In genomic region chr11:20103949-20104348, GRCm38 (mm10) we compare ENCODE assay signal across 23 mouse cellular contexts. TPM values are rescaled to one million over a fixed set of nuclear protein-coding genes. Genes with fewer than 3 reads are reported as not detected.
DNase-seq lines count a peak whose midpoint lies in the region; ATAC-seq and TF ChIP-seq lines count a peak whose summit lies in the region.
"Had no signal": no experiment of that assay in that cellular context is flagged by ENCODE, and none has a peak within 500 bp of the region (broad histone marks: within the 10 kb centered on the region; RNA-seq: fewer than 3 reads in every experiment).

No protein-coding gene starts in this region.

- intact Hi-C loops in left cerebral cortex, adult 2 months (cut with DNase I), result no loop called here

- 93% methylated on average over 2 of the region's 2 CpGs for WGBS in intestine, embryonic 15.5 days
- WGBS in intestine, embryonic 16.5 days, result 94% methylated on average over 2 of the region's 2 CpGs
- WGBS in liver, postnatal 0 days (ENCODE audit: insufficient replicate concordance), result 85% methylated on average over 2 of the region's 2 CpGs

- H3K4me1 ChIP-seq in intestine, embryonic 15.5 days (replicated peaks), result no peaks in the 10 kb centered on the region
- H3K4me1 ChIP-seq in intestine, embryonic 16.5 days (ENCODE audit: control insufficient read depth, insufficient read depth, low read length), result no peaks in the 10 kb centered on the region
- peaks cover 56% of the 10 kb centered on the region for H3K4me1 ChIP-seq in megakaryocyte, embryonic 14.5 days
- peaks cover 23% of the 10 kb centered on the region for H3K4me1 ChIP-seq in liver, postnatal 0 days (ENCODE audit: insufficient read depth)
- H3K4me1 ChIP-seq: embryonic facial prominence, embryonic 15.5 days; forebrain, embryonic 12.5 days; hindbrain, embryonic 12.5 days had no signal

- peak; percentile 25; the same call in 1 of the 2 replicates for ATAC-seq in intestine, embryonic 15.5 days
- ATAC-seq in intestine, embryonic 16.5 days, result no peak
- no peak for ATAC-seq in megakaryocyte, adult 5-6 weeks (ENCODE audit: poor library complexity, severe bottlenecking)
- peak; percentile 55; the same call in 1 of the 2 replicates for ATAC-seq in liver, postnatal 0 days
- ATAC-seq: forebrain, embryonic 16.5 days; hindbrain, embryonic 16.5 days; Patski had no signal

- TF ChIP-seq EP300 in liver, postnatal 0 days (IDR thresholded peaks at IDR 0.05; ENCODE audit: low read depth), result no peak

- H3K4me3 ChIP-seq in intestine, embryonic 15.5 days (replicated peaks), result no peak overlapping the region
- no peak overlapping the region for H3K4me3 ChIP-seq in intestine, embryonic 16.5 days (ENCODE audit: low read length)
- H3K4me3 ChIP-seq in megakaryocyte, embryonic 14.5 days (replicated peaks), result peak overlapping the region; percentile 73
- no peak overlapping the region for H3K4me3 ChIP-seq in liver, postnatal 0 days (ENCODE audit: low read depth, low read length)
- no peak overlapping the region for H3K4me3 ChIP-seq in left cerebral cortex, adult 2 months
- H3K4me3 ChIP-seq: embryonic facial prominence, embryonic 15.5 days; forebrain, embryonic 12.5 days; heart, adult 2 months; heart, embryonic 13.5 days; hindbrain, embryonic 12.5 days had no signal

- TF ChIP-seq CTCF in liver, postnatal 0 days (IDR thresholded peaks at IDR 0.05; ENCODE audit: low read depth), result no peak
- TF ChIP-seq CTCF in left cerebral cortex, adult 2 months (IDR thresholded peaks at IDR 0.05), result no peak

- H3K27me3 ChIP-seq in intestine, embryonic 15.5 days (replicated peaks), result no peaks in the 10 kb centered on the region
- no peaks in the 10 kb centered on the region for H3K27me3 ChIP-seq in intestine, embryonic 16.5 days (replicated peaks; ENCODE audit: control insufficient read depth, insufficient read depth, low read length)
- no peaks in the 10 kb centered on the region for H3K27me3 ChIP-seq in megakaryocyte, embryonic 14.5 days (replicated peaks)
- H3K27me3 ChIP-seq in liver, postnatal 0 days (ENCODE audit: insufficient read depth, low read length), result no peaks in the 10 kb centered on the region
- H3K27me3 ChIP-seq: embryonic facial prominence, embryonic 15.5 days; forebrain, embryonic 12.5 days; heart, embryonic 13.5 days; hindbrain, embryonic 12.5 days; Patski had no signal

- H3K9ac ChIP-seq in intestine, embryonic 15.5 days, result no peak overlapping the region
- no peak overlapping the region for H3K9ac ChIP-seq in intestine, embryonic 16.5 days (ENCODE audit: low read depth, low read length)
- H3K9ac ChIP-seq in liver, postnatal 0 days (replicated peaks), result no peak overlapping the region
- H3K9ac ChIP-seq: embryonic facial prominence, embryonic 15.5 days; forebrain, embryonic 12.5 days; heart, embryonic 13.5 days; hindbrain, embryonic 12.5 days had no signal

- no peak overlapping the region for H3K4me2 ChIP-seq in intestine, embryonic 15.5 days (replicated peaks)
- H3K4me2 ChIP-seq in intestine, embryonic 16.5 days (ENCODE audit: low read depth, low read length), result no peak overlapping the region
- no peak overlapping the region for H3K4me2 ChIP-seq in liver, postnatal 0 days (ENCODE audit: low read depth, low read length)
- H3K4me2 ChIP-seq: embryonic facial prominence, embryonic 15.5 days; forebrain, embryonic 12.5 days; heart, embryonic 13.5 days; hindbrain, embryonic 12.5 days had no signal

- H3K27ac ChIP-seq in intestine, embryonic 15.5 days, result no peak overlapping the region
- no peak overlapping the region for H3K27ac ChIP-seq in intestine, embryonic 16.5 days (ENCODE audit: low read length)
- H3K27ac ChIP-seq in liver, postnatal 0 days (ENCODE audit: low read depth), result peak overlapping the region; percentile 36; the same call in 1 of the 2 replicates
- H3K27ac ChIP-seq in left cerebral cortex, adult 2 months, result no peak overlapping the region
- H3K27ac ChIP-seq: embryonic facial prominence, embryonic 15.5 days; forebrain, embryonic 12.5 days; heart, adult 2 months; heart, embryonic 13.5 days; hindbrain, embryonic 12.5 days had no signal

- H3K9me3 ChIP-seq in intestine, embryonic 15.5 days, result no peaks in the 10 kb centered on the region
- H3K9me3 ChIP-seq in intestine, embryonic 16.5 days (ENCODE audit: control insufficient read depth, low read length), result no peaks in the 10 kb centered on the region
- H3K9me3 ChIP-seq in megakaryocyte, embryonic 14.5 days, result no peaks in the 10 kb centered on the region
- H3K9me3 ChIP-seq in liver, postnatal 0 days (ENCODE audit: low read length), result no peaks in the 10 kb centered on the region
- H3K9me3 ChIP-seq: embryonic facial prominence, embryonic 15.5 days; forebrain, embryonic 12.5 days; heart, embryonic 13.5 days; hindbrain, embryonic 12.5 days had no signal

- no peak for DNase-seq in liver, postnatal 0 days
- DNase-seq in left cerebral cortex, adult 2 months (ENCODE audit: extremely low spot score in 1 of 2, low spot score in 2 of 2), result no peak
- no peak for DNase-seq in embryo, embryonic 10 days (ENCODE audit: low spot score)
- no peak for DNase-seq in left cerebral cortex, adult 9 months (ENCODE audit: low spot score in 2 of 2)
- DNase-seq: adrenal gland, adult 2 months; adrenal gland, postnatal 25 days; cerebellum, adult 2 months; cerebellum, postnatal 10 days; embryo, embryonic 11 days; gastrocnemius, postnatal 14 days; heart, adult 2 months; heart, postnatal 4 days had no signal

- H3K36me3 ChIP-seq in intestine, embryonic 15.5 days, result no peaks in the 10 kb centered on the region
- H3K36me3 ChIP-seq in intestine, embryonic 16.5 days (ENCODE audit: control insufficient read depth, insufficient read depth, low read length), result no peaks in the 10 kb centered on the region
- peaks cover 53% of the 10 kb centered on the region for H3K36me3 ChIP-seq in megakaryocyte, embryonic 14.5 days (replicated peaks; ENCODE audit: low read length)
- peaks cover 16% of the 10 kb centered on the region for H3K36me3 ChIP-seq in liver, postnatal 0 days (replicated peaks; ENCODE audit: insufficient read depth, low read length)
- H3K36me3 ChIP-seq: forebrain, embryonic 12.5 days had no signal

RNA-seq across cellular contexts. Expression of gene Actr2, which starts 8.8 kb away (rescaled TPM):
- 114 and 135 TPM in 2 replicates for polyA plus RNA-seq in intestine, embryonic 15.5 days (2015; fragmentation: Nextera tagmentation; extraction: Ambion mirVana)
- 113 and 120 TPM in 2 replicates for polyA plus RNA-seq in intestine, embryonic 16.5 days (2015; fragmentation: Nextera tagmentation; extraction: Ambion mirVana)
- 26.1 TPM in 1 of 2 replicates, not detected in the other for polyA plus RNA-seq in megakaryocyte, embryonic 14.5 days (2012; ENCODE audit: insufficient read depth, low replicate concordance)
- 366 and 385 TPM in 2 replicates for total RNA-seq in megakaryocyte, adult 5-6 weeks (2015)
- 356 and 454 TPM in 2 replicates for total RNA-seq in megakaryocyte, adult 5-6 weeks (2017)
- 49.1 and 54.3 TPM in 2 replicates for polyA plus RNA-seq in liver, postnatal 0 days (2015; fragmentation: Nextera tagmentation; extraction: Ambion mirVana)
- total RNA-seq in left cerebral cortex, adult 2 months (2021), result 100 to 1,000 TPM; 258 to 277 TPM

Comparison
In these comparisons a context has a peak if more than half of its experiments do, and no peak if none do; other contexts are left out.
1. ATAC-seq: peak in intestine, embryonic 15.5 days (single experiment) and liver, postnatal 0 days (single experiment); none in intestine, embryonic 16.5 days (single experiment) and megakaryocyte, adult 5-6 weeks (single experiment).